Mouse (Mus musculus) limb, embryonic 11.5 days (tissue): ENCODE results near the gene Cox10. TPM values are rescaled to one million over a fixed set of nuclear protein-coding genes. Genes with fewer than 3 reads are reported as not detected.

ENCODE experiments used
- ATAC-seq: fragments of 200-750 bp; cut with Nextera tagmentation; 2 replicates; pipeline ENCODE4 v1.8.0; 2017; ENCODE audit warnings: low read depth; ENCODE audit not compliant: insufficient number of reproducible peaks, low FRiP score, low TSS enrichment
- DNase-seq: peaks from one replicate; pipeline ENCODE4 v3.0.0-alpha.2; 2015; ENCODE audit warnings: low spot score
- H3K27ac ChIP-seq: fragments of 300-500 bp; sonication (generic); replicated peaks from 2 replicates; pipeline ENCODE4 v1.5.1; 2014; ENCODE audit warnings: low read depth, mild to moderate bottlenecking, low read length
- H3K27me3 ChIP-seq: fragments of 300-500 bp; sonication (generic); 2 replicates; pipeline ENCODE4 v1.6.1; 2014; ENCODE audit warnings: mild to moderate bottlenecking, low read length, mixed read lengths; ENCODE audit not compliant: control insufficient read depth, insufficient read depth
- H3K36me3 ChIP-seq: fragments of 300-500 bp; sonication (generic); 2 replicates; pipeline ENCODE4 v1.6.1; 2014; ENCODE audit warnings: mild to moderate bottlenecking, low read length, moderate library complexity, mixed read lengths; ENCODE audit not compliant: control insufficient read depth, insufficient read depth
- H3K4me1 ChIP-seq: fragments of 300-500 bp; sonication (generic); 2 replicates; pipeline ENCODE4 v1.6.1; 2014; ENCODE audit warnings: low read length, mixed read lengths; ENCODE audit not compliant: control insufficient read depth, insufficient read depth
- H3K4me2 ChIP-seq: fragments of 300-500 bp; sonication (generic); 2 replicates; pipeline ENCODE4 v1.6.1; 2014; ENCODE audit warnings: low read depth, mild to moderate bottlenecking, moderate library complexity; ENCODE audit not compliant: severe bottlenecking
- H3K4me3 ChIP-seq: fragments of 300-500 bp; sonication (generic); 2 replicates; pipeline ENCODE4 v1.5.1; 2014; ENCODE audit warnings: low read depth, low read length
- H3K9ac ChIP-seq: fragments of 300-500 bp; sonication (generic); 2 replicates; pipeline ENCODE4 v1.6.1; 2014; ENCODE audit warnings: mild to moderate bottlenecking, low read length
- H3K9me3 ChIP-seq: fragments of 300-500 bp; sonication (generic); 2 replicates; pipeline ENCODE4 v1.6.1; 2016; ENCODE audit warnings: low read length; ENCODE audit not compliant: control insufficient read depth
- WGBS: fragments of 180-500 bp; shearing (Covaris S2); extraction: QIAGEN DNeasy Blood & Tissue Kit; methylation state at CpG from one replicate; pipeline ENCODE4 v1.1.7; 2014; 5-methylcytosine and 5-hydroxymethylcytosine counted together
- polyA plus RNA-seq: library from polyadenylated mRNA; unstranded; fragments of >200 nt; fragmentation: Nextera tagmentation; extraction: Ambion mirVana; gene quantifications from 2 replicates; pipeline ENCODE4 v1.2.1, GENCODE M21; 2014

Gene Cox10
- polyA plus RNA-seq, 1 experiment from 2014 or later = 30.7 TPM

DNA sequence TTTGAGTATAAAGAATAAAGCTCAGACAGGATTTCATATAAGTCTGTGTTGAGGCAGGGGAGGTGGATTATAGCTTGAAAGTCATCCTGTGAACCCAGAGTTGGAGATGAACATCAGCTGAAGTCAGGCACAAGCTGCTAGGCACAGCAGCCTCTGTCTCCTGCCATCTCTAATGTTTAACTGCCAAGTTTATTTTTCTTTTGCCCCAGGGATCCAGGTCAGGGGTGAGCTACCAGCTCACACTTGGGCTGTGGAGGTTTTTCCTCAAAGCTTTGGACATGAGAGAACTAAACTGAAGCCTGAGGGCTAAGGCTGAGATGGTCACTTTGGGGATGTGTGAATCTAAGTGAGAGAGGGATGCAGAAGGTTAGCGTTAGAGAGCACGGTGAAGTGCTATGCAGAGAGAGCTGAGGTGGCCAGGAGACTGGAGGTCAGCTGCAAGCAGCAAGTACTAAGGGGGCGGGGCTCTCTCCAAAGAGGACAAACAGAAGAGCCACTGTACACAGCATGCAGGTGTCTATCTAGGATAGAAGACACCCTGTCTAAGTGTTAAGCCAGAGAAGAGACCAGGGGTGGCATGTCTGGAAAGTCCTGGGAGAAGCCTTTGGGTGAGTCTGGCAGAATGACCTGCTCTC, 91.1 kb downstream of the Cox10 start:
- WGBS = 86% methylated on average over 3 of the region's 3 CpGs
- Histone ChIP-seq H3K4me3 (no peak overlapping the region), H3K27ac (no peak overlapping the region), H3K27me3 (no peaks in the 10 kb centered on the region), H3K9ac (no peak overlapping the region), H3K9me3 (no peaks in the 10 kb centered on the region), H3K4me1 (no peaks in the 10 kb centered on the region), H3K36me3 (no peaks in the 10 kb centered on the region), H3K4me2 (no peak overlapping the region)
- DNase-seq = no peak
- ATAC-seq = no peak

DNA sequence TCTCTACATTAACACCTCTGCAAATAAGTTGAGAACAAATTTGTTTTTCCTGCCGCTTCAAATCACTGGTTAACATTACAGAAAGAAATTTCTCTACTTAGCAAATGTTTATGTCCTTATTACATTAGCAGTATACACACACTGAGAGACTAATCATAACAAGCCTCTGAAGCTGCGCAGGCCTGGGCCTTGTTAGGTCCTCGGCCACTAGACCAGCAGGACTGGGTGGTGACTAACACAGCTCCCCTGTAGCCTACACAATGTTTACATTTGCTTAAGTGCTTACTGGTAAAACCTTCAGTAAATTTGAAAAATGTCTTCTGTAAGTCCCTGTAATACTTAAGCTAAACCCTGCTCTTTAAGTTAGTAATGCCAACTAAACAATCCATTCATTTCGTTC, 92.6 kb downstream of the Cox10 start:
- 56% methylated on average over 4 of the region's 4 CpGs for WGBS
- H3K9me3 ChIP-seq = no peaks in the 10 kb centered on the region
- H3K9ac ChIP-seq = no peak overlapping the region
- no peak overlapping the region for H3K4me3 ChIP-seq
- H3K4me1 ChIP-seq = no peaks in the 10 kb centered on the region
- no peak overlapping the region for H3K27ac ChIP-seq
- no peaks in the 10 kb centered on the region for H3K36me3 ChIP-seq
- ATAC-seq (no peak), DNase-seq (no peak)
- H3K27me3 ChIP-seq = no peaks in the 10 kb centered on the region
- H3K4me2 ChIP-seq = no peak overlapping the region

DNA sequence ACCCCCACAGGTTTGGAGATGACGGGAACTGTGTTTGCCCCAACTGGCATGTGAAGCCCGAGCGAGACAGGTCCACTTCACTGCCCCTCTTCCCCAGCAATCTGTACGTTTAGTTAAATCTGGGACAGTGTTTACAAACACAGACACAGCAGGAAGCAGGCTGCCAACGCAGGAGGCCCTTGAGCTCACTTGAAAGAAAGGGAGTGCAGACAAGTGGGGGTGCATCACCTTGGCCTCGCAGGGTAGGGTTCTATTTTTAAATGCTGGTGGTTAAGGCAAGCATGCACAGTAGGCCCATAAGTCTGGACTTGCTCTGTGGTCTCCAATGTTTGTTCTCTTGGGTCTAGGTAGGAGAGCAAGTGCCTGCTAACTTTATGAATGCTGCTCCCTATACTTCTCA, 93.8 kb downstream of the Cox10 start:
- no peak overlapping the region for H3K4me2 ChIP-seq
- DNase-seq (no peak), ATAC-seq (no peak)
- H3K27ac ChIP-seq = no peak overlapping the region
- no peaks in the 10 kb centered on the region for H3K9me3 ChIP-seq
- H3K4me3 ChIP-seq = no peak overlapping the region
- no peaks in the 10 kb centered on the region for H3K27me3 ChIP-seq
- H3K9ac ChIP-seq = no peak overlapping the region
- no peaks in the 10 kb centered on the region for H3K36me3 ChIP-seq
- 61% methylated on average over 6 of the region's 6 CpGs for WGBS
- H3K4me1 ChIP-seq = no peaks in the 10 kb centered on the region

DNA sequence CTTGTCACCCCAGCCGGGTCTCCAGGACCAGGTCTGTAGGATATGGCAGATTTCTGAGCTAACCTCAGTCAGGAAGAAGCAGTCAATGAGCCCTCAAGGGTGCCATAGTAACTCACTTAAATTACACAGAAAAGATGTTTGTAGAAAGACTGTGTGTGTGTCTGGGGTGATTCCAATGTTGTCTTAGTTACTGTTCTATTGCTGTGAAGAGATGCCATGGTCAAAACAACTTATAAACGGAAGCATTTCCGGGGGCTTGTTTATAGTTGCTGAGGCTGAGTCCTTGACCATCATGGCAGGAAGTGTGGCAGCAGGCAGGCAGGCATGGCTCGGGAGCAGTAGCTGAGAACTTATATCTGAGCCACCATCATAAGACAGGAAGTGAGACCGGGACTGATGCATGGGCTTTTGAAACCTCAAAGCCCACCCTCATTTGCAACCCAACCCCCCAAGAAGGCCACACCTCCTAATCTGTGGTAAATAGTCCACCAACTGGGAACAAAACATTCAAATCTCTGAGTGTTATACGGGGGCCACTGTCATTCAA, 94.6 kb downstream of the Cox10 start:
- no peak overlapping the region for H3K4me2 ChIP-seq
- H3K4me3 ChIP-seq = no peak overlapping the region
- H3K27ac ChIP-seq = no peak overlapping the region
- H3K27me3 ChIP-seq = no peaks in the 10 kb centered on the region
- no peak overlapping the region for H3K9ac ChIP-seq
- no peaks in the 10 kb centered on the region for H3K9me3 ChIP-seq
- no peaks in the 10 kb centered on the region for H3K36me3 ChIP-seq
- no peak for ATAC-seq
- DNase-seq = no peak
- WGBS = 77% methylated on average over 6 of the region's 6 CpGs
- no peaks in the 10 kb centered on the region for H3K4me1 ChIP-seq

DNA sequence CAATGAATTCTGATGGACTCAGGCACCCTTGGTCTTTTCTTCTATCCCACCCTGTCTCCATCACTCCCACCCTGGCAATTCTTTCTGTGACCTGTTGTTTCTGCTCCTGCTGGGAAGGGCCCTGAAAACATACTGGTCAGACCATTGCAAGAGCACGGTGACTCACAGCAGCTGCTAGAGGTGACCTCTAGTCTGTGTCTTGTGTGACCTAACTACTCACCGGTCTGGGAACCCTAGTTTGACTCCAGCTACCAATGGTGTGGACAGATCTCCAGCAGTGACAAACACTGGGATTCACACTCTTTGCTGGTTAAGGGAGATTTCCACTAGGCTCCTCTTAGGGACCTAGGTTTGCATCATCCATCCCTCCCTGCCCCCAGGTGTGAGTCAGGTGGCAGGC, 101.5 kb downstream of the Cox10 start:
- H3K4me3 ChIP-seq = no peak overlapping the region
- H3K9me3 ChIP-seq = no peaks in the 10 kb centered on the region
- no peak overlapping the region for H3K9ac ChIP-seq
- DNase-seq (no peak), ATAC-seq (no peak)
- WGBS = 72% methylated on average over 2 of the region's 2 CpGs
- no peak overlapping the region for H3K27ac ChIP-seq
- no peaks in the 10 kb centered on the region for H3K36me3 ChIP-seq
- H3K4me1 ChIP-seq = peaks cover 8% of the 10 kb centered on the region; the same call in 1 of the 2 replicates
- no peaks in the 10 kb centered on the region for H3K27me3 ChIP-seq
- no peak overlapping the region for H3K4me2 ChIP-seq

DNA sequence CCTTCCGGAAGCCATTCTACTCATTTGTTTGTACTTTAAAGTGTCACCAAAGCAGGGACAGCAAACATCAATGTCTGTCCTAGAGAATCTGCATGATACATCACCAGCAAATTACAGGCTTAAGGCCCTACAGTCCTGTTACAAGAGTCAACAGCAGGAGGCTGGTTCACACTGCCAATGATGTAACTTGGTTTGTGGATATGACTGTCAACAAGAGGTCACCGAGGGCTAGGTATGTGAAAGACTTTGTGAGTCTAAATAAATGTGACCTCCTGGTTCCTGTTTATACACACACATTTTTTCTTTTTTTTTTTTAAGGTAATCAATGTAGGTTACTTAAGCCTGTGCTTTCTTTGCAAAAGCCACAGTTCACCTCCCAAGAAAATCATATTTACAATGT, 102.5 kb downstream of the Cox10 start:
- no peak overlapping the region for H3K27ac ChIP-seq
- no peak overlapping the region for H3K4me3 ChIP-seq
- H3K36me3 ChIP-seq = no peaks in the 10 kb centered on the region
- no peaks in the 10 kb centered on the region for H3K27me3 ChIP-seq
- WGBS = 87% methylated on average over 2 of the region's 2 CpGs
- no peak overlapping the region for H3K4me2 ChIP-seq
- H3K9me3 ChIP-seq = no peaks in the 10 kb centered on the region
- no peak for DNase-seq
- H3K4me1 ChIP-seq = peaks cover 8% of the 10 kb centered on the region; the same call in 1 of the 2 replicates
- no peak overlapping the region for H3K9ac ChIP-seq
- ATAC-seq = no peak

DNA sequence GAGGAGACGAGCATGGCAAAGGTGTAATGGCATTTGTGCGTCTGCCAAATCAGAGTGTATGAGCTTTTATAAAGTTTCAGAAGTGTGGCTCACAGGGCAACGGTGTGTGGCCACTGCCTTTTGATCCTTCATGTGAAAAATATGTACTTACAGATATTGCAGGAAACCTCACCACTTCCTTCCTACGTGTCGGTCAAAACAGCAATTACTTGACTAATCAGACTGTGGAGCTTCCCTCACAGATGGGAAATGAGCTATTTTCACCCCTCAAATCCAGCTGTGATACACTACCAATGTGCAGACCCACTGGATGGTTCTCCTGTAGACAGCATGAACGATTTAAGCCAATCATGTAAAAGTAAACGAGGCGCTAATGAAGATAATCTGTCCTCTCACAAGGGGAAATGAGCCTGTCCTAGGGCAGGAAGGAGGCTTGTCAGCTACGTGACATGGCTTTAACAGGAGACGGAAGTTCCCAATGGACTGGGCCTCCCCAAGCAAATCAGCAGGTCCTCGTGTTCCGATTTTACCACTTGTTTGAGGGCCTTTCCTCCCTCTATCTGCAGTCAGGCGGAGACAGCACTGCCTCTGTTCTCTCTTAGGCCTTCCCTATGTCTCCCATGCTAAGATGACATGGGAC, 103.9 kb downstream of the Cox10 start:
- DNase-seq (no peak), ATAC-seq (no peak)
- no peaks in the 10 kb centered on the region for H3K36me3 ChIP-seq
- no peak overlapping the region for H3K4me2 ChIP-seq
- H3K4me3 ChIP-seq = no peak overlapping the region
- H3K27ac ChIP-seq = no peak overlapping the region
- H3K27me3 ChIP-seq = no peaks in the 10 kb centered on the region
- peaks cover 8% of the 10 kb centered on the region; the same call in 1 of the 2 replicates for H3K4me1 ChIP-seq
- 61% methylated on average over 13 of the region's 13 CpGs for whole genome bisulfite sequencing
- no peaks in the 10 kb centered on the region for H3K9me3 ChIP-seq
- H3K9ac ChIP-seq = no peak overlapping the region

DNA sequence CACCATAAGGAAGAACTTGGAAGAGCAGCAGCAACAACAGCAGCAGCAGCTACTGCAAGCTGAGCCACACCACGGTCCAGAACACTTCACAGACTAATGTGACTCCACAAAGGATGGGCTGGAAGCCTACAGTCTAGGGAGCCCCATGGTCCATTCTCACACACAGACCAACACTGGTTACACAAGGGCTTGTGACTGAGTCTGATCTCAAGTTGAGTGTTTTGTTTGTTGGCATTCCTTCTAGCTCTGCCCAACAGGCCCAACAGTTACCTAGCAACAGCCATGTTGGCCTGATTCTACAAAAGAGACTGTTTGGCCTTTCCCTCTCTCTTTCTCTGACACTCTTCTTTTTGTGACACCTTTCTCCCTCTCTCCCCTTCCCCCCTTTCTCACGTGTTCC, 105.3 kb downstream of the Cox10 start:
- DNase-seq (no peak), ATAC-seq (no peak)
- Histone ChIP-seq H3K4me3 (no peak overlapping the region), H3K9ac (no peak overlapping the region), H3K4me2 (no peak overlapping the region), H3K27ac (no peak overlapping the region), H3K36me3 (no peaks in the 10 kb centered on the region), H3K27me3 (no peaks in the 10 kb centered on the region), H3K9me3 (no peaks in the 10 kb centered on the region), H3K4me1 (peaks cover 8% of the 10 kb centered on the region; the same call in 1 of the 2 replicates)
- 81% methylated on average over 2 of the region's 2 CpGs for WGBS
